Mouse (Mus musculus) frontal cortex, postnatal 10 days (tissue): ENCODE data around the gene Ska3.
A peak's percentile ranks its signal among the peaks of the same experiment; 100 is the strongest.
"Not testable (repeated sequence)": the region's sequence is repeated elsewhere in the genome, so short reads cannot be mapped to it uniquely, and the experiment has no call there.

Experiments used
- DNase-seq, 2 experiments: peaks; one replicate each; pipeline ENCODE4 v3.0.0; 2022; ENCODE audit warnings: low spot score in 2 of 2, mixed read lengths in 1 of 2

The Ska3 gene

DNA sequence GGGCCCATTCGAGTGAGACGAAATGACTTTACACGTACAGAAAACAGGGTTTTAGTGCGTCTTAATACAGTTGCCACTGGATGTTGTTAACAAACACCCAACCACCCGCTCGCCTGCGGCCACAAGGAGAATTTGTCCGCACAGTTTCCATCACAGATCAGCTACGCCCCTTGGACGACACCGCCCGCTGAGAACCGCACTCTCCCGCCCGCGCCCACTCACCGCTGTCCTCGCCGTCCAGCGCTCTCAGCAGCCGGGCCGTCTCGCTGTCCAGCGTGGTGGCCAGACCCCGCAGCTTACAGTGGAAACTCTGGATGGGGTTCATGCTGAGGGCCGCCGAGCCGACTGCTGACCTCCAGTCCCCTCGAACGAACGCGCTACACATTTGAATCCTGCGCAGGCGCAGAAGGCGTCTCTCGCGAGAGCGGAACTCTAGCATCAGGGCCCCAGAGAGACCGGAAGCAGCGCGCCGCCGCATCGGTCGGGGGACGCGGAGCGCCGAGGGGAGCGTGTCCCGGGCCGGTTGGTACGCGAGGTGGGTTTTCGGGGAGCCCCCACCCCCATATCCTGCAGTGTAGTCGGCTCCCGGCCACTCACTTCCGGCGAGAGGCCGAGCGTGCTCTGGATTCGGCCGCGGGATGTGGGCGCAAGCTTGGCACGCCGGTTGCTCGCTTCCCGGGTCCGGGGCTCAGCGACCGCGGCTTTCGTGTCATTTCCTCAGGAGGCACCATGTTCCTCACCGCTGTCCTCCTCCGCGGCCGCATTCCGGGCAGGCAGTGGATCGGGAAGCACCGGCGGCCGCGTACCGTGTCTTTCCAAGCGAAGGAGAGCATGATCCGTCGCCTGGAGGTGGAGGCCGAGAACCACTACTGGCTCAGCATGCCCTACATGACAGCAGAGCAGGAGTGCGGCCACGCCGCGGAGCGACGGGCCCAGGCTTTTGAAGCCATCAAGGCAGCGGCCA, at the start of gene Ska3, which contains the start of gene Mrpl57:
TSS of gene Ska3 (minus strand) at position 398 of the 964 bp plus-strand sequence.
TSS of gene Mrpl57 (plus strand) at position 447 of the 964 bp plus-strand sequence.
- peak; percentile 85 to 89 for DNase-seq

- DNase-seq = no peak
Observed at GRCm38 (mm10) chr14:57866676-57867276, 40.8 kb upstream of the Ska3 start.

GRCm38 (mm10) chr14:57865256-57865655, 39.3 kb upstream of the Ska3 start:
- DNase-seq = no peak

DNA sequence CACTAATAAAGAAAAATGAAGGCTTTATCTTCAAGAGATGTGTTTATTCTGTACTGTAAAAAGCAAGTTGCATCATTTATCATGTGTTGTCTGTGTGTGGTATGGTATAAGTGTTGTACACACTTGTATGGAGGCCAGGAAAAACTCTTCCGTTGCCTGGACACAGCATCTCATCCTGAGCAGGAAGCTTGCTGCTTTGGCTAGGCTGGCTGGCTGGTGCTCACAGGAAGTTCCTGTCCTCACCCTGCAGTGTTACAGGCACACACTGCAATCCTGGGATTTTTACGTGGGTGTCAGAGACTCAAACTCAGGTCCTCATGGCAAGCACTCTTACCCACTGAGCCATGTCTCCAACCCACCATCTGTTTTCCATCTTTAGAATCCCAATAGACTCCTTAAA, 37.1 kb upstream of the Ska3 start:
- no peak for DNase-seq

GRCm38 (mm10) chr14:57861987-57862412, 36.0 kb upstream of the Ska3 start:
- DNase-seq = no peak

DNA sequence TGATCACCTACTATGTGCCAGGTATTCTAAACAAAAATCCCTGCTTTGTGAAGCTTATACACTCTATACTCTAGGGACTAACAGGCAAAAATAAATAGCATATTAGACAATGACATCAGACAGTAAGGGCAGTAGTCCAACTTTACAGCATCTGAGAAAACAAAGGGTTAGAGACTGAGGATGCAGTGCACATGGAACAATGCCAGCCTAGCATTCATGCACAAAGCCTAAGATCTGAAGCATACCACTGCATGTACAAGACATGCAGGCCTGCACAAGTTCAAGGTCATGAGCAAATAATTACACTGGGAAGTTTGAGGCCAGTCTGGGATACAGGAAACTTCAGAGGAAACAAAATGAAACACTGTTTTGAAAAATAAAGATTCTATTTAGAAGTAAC, 33.5 kb upstream of the Ska3 start:
- DNase-seq = no peak

GRCm38 (mm10) chr14:57858601-57859000, 32.6 kb upstream of the Ska3 start:
- DNase-seq = no peak

DNA sequence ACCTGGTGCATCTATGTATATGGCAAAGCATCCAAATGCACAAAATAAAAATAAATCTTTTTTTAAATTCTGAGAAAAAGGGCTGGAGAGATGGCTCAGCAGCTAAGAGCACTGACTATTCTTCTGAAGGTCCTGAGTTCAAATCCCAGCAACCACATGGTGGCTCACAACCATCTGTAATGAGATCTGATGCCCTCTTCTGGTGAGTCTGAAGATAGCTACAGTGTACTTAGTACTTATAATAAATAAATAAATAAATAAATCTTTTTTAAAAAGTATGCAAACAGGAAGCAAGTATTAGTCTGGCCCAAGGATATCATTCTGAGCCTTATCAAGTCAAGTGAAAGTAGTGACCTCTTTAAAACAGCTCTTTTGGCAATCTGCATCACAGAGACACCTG, 30.1 kb upstream of the Ska3 start:
- not testable (repeated sequence) for DNase-seq

GRCm38 (mm10) chr14:57852961-57853360, 27.0 kb upstream of the Ska3 start:
- DNase-seq = no peak

- no peak for DNase-seq
Observed at GRCm38 (mm10) chr14:57850330-57850729, 24.3 kb upstream of the Ska3 start.

GRCm38 (mm10) chr14:57848646-57849045, 22.7 kb upstream of the Ska3 start:
- no peak for DNase-seq

DNA sequence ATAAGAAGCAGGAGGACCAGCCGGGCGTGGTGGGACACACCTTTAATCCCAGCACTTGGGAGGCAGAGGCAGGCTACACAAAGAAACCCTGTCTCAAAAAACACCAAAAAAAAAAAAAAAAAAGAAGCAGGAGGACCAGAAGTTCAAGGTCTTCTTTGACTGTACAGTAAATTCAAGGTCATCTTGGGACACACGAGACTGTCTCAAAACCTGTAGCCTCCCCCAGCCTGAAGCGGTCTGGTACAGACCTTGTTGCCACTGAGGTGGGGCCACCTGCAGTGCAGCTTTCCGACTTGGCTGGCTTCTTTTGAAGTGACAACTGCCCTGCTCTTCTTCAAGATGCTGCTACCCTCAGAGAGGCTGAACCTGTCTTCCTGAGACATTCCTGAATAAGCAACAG, 22.1 kb upstream of the Ska3 start:
- DNase-seq = not testable (repeated sequence)

DNA sequence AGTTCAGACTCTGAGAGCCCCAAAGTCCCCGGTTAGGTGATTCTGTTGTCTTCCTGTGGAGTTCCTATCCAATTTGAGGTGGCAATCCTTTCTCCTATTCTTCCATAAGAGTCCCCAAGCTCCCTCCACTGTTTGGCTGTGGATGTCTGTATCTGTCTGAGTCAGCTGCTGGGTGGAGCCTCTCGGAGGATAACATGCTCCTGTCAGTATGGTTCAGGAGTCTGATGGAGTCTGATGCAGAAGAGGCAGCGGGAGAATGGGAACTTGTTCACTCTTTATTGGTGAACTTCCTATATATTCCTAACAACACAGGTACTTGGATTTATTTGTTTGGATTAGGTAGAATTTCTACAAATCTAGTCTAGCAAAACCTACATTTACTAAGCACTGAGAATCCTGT, 18.6 kb upstream of the Ska3 start:
- no peak for DNase-seq

DNA sequence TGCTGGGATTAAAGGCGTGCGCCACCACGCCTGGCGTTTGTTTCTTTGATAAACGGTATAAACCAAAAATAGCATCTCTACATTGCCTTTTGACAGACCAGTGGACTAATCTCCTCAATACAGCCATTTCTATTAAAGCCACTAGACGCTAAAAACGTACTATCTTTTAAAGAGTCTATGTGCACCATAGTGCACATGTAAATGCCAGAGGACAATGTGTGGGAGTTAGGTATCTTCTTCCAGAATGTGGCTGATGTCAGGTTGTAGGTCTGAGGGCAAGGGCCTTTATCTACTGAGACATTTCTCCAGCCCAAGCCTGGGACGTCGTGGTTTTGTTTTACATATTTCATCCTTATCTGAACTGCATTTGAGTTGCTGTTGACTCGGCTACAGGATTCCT, 9.2 kb upstream of the Ska3 start:
- no peak for DNase-seq

DNA sequence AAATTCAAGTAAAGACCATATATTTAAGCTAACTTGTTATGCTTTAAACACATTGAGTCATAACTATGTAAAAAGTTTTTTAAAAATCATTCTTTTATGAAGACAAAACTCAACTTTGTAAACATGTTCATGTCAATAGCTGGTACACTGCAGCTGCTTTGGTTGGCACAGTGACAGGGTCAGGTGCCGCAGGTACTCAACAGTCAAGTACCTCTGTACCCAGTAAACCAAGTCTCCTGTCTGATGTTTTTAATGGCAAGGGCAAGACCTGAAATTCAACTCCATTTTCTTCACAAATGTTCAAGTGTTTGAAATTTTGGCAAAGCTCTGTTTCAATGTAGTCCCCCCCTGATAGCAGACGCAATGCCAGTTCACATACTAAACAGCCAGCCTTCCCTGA, 7.5 kb upstream of the Ska3 start:
- no peak for DNase-seq

GRCm38 (mm10) chr14:57827284-57827683, 1.3 kb upstream of the Ska3 start:
- no peak for DNase-seq

- no peak for DNase-seq
Observed at GRCm38 (mm10) chr14:57820839-57821238, 5.1 kb downstream of the Ska3 start.

GRCm38 (mm10) chr14:57811844-57812243, 14.1 kb downstream of the Ska3 start:
- DNase-seq = no peak

DNA sequence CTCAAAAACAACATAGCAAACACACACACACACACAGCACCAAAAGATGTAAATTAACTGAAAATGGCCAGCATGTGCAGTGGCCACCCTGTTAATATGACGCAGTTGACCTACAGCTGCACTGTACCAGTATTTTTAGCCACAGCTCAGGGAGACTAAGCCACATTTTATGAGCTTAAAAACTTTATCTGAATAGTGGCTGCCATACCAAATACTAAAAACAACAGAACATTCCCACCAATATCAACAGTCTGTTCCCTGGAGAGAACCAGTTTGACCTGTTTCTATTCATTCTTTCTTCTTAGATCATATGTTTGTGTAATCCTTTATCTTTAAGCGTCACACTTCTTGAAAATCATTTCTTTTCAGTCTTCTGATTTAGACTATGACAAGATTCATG, 15.1 kb downstream of the Ska3 start:
- no peak for DNase-seq

DNA sequence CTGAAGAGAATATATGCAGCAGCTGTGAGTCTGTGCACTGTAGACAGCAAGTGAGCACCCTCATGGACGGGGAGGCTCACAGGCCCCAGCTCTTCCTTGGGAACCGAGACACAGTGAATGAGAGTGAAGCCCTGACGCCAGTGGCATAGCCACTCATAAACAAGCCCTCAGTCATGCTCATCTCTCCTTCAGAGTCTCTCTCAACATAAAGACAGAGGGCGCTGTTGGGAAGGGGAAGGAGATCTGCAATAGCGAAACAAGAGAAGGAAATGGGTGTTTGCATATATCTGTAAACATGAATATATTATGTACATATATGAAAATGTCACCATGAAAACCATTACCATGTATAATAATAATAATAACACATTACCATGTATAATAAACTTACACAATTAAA, 17.4 kb downstream of the Ska3 start:
- DNase-seq = no peak

GRCm38 (mm10) chr14:57803731-57804130, 22.3 kb downstream of the Ska3 start:
- no peak for DNase-seq

- peak; percentile 97 for DNase-seq
Observed at GRCm38 (mm10) chr14:57797991-57798931, 27.7 kb downstream of the Ska3 start, which contains the start of gene Sap18. Gene Sap18, plus strand, starts transcription at chr14:57798180.
